Comparison of ENCODE assay signal across 1 mouse cellular context in genomic region chr17:28707136-28707627, GRCm38 (mm10).
TF ChIP-seq lines count a peak whose summit lies in the region.

No protein-coding gene starts in this region.

TF ChIP-seq in MEL, 35 proteins besides CTCF, POLR2A, EP300 and RAD21 (continued from another document):
- TF ChIP-seq MEF2A (IDR thresholded peaks at IDR 0.05; ENCODE audit: extremely low read depth, insufficient replicate concordance, low read depth, low read length, poor library complexity, severe bottlenecking) (no peak), MAZ (IDR thresholded peaks at IDR 0.05; ENCODE audit: low read depth, low read length) (no peak), POLR2AphosphoS5 (IDR thresholded peaks at IDR 0.05; ENCODE audit: borderline replicate concordance, low read depth, low read length) (no peak)
